14 mouse cellular contexts compared by ENCODE assay signal in the genomic region with DNA sequence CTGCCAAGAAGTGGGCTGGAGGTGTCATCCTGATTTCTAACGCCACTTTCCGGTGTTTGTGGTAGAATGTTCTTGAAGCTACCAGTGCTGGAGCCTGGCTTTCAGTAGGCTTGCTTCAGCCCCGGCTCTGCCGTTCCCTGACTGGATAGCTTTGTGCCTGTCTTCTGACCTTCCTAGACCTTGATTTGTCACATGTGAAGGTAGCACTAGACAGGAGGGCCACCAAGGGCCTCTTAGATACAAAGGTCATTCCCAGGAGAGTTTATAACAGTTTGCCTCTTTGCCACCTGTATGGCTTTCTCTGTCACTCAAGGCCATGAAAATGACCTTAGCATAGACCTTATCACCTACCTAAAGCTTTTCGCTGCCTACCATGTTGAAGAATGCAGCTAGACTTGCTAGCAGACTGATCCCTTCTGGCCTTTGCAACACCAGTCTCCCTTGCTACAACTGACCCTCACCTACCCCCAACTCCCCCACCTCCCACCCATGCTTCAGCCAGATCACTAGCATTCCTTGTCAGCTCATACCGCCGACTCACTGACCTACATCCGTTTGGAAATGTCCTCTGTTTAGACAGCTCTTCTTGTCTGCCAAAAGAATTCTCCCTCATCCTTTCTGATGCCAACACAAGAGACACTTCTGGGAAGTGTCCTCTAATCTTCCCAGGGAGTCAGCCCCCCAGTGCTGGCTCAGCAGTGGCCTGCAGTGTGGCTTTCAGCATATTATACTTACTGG.
A peak's percentile ranks its signal among the peaks of the same experiment; 100 is the strongest.
DNase-seq lines count a peak whose midpoint lies in the region; ATAC-seq lines count a peak whose summit lies in the region.
"Had no signal": no experiment of that assay in that cellular context is flagged by ENCODE, and none has a peak within 500 bp of the region (broad histone marks: within the 10 kb centered on the region; RNA-seq: fewer than 3 reads in every experiment).

No protein-coding gene starts in this region.

- no peak for DNase-seq in heart, embryonic 10.5 days (ENCODE audit: low spot score)
- DNase-seq in heart, postnatal 25 days (ENCODE audit: low spot score), result no peak
- DNase-seq in kidney, postnatal 25 days, result no peak
- DNase-seq in layer of hippocampus, postnatal 10 days (ENCODE audit: low spot score in 2 of 2), result no peak
- DNase-seq in testis, postnatal 10 days (ENCODE audit: low spot score), result no peak
- DNase-seq: cerebellum, postnatal 10 days; forebrain, postnatal 0 days; heart, adult 18-20 months; layer of hippocampus, adult 9-11 months had no signal

- H3K9ac ChIP-seq in kidney, embryonic 15.5 days, result no peak overlapping the region
- no peak overlapping the region for H3K9ac ChIP-seq in neural tube, embryonic 13.5 days
- no peak overlapping the region for H3K9ac ChIP-seq in neural tube, embryonic 15.5 days (replicated peaks)
- H3K9ac ChIP-seq: forebrain, postnatal 0 days; limb, embryonic 12.5 days had no signal

- H3K4me3 ChIP-seq in heart, embryonic 10.5 days, result no peak overlapping the region
- H3K4me3 ChIP-seq in kidney, embryonic 15.5 days (replicated peaks), result no peak overlapping the region
- no peak overlapping the region for H3K4me3 ChIP-seq in neural tube, embryonic 13.5 days
- no peak overlapping the region for H3K4me3 ChIP-seq in neural tube, embryonic 15.5 days (replicated peaks)
- H3K4me3 ChIP-seq: limb, embryonic 12.5 days had no signal

- ATAC-seq in kidney, embryonic 15.5 days (replicated peaks; ENCODE audit: low FRiP score), result peak; percentile 49
- no peak for ATAC-seq in neural tube, embryonic 13.5 days (ENCODE audit: low read depth)
- ATAC-seq in neural tube, embryonic 15.5 days (ENCODE audit: low FRiP score), result no peak
- ATAC-seq: activated CD4-positive, CD25-positive, alpha-beta regulatory T cell, adult 4 months; forebrain, postnatal 0 days had no signal

- H3K4me2 ChIP-seq in kidney, embryonic 15.5 days, result no peak overlapping the region
- no peak overlapping the region for H3K4me2 ChIP-seq in neural tube, embryonic 13.5 days
- no peak overlapping the region for H3K4me2 ChIP-seq in neural tube, embryonic 15.5 days
- H3K4me2 ChIP-seq: limb, embryonic 12.5 days had no signal

- H3K27me3 ChIP-seq in heart, embryonic 10.5 days (ENCODE audit: insufficient read depth, poor library complexity, severe bottlenecking), result no peaks in the 10 kb centered on the region
- H3K27me3 ChIP-seq in kidney, embryonic 15.5 days, result no peaks in the 10 kb centered on the region
- no peaks in the 10 kb centered on the region for H3K27me3 ChIP-seq in neural tube, embryonic 13.5 days
- H3K27me3 ChIP-seq in neural tube, embryonic 15.5 days (replicated peaks), result no peaks in the 10 kb centered on the region
- H3K27me3 ChIP-seq: limb, embryonic 12.5 days had no signal

- intact Hi-C loops in heart, postnatal 25 days (cut with DNase I), result loop anchor here (5.0 kb wide), 1 partner anchor 33 kb away; no protein-coding TSS in a partner anchor

- H3K4me1 ChIP-seq in heart, embryonic 10.5 days, result peaks cover 50% of the 10 kb centered on the region
- peaks cover 53% of the 10 kb centered on the region for H3K4me1 ChIP-seq in kidney, embryonic 15.5 days
- H3K4me1 ChIP-seq in neural tube, embryonic 13.5 days (replicated peaks), result peaks cover 29% of the 10 kb centered on the region
- peaks cover 25% of the 10 kb centered on the region for H3K4me1 ChIP-seq in neural tube, embryonic 15.5 days

- no peaks in the 10 kb centered on the region for H3K36me3 ChIP-seq in heart, embryonic 10.5 days
- H3K36me3 ChIP-seq in kidney, embryonic 15.5 days, result no peaks in the 10 kb centered on the region
- H3K36me3 ChIP-seq in neural tube, embryonic 13.5 days, result no peaks in the 10 kb centered on the region
- H3K36me3 ChIP-seq in neural tube, embryonic 15.5 days, result no peaks in the 10 kb centered on the region
- H3K36me3 ChIP-seq: limb, embryonic 12.5 days had no signal

- 54% methylated on average over 8 of the region's 8 CpGs for WGBS in heart, embryonic 10.5 days
- 62% methylated on average over 8 of the region's 8 CpGs for WGBS in kidney, embryonic 15.5 days
- 91% methylated on average over 8 of the region's 8 CpGs for WGBS in neural tube, embryonic 13.5 days
- 88% methylated on average over 8 of the region's 8 CpGs for WGBS in neural tube, embryonic 15.5 days

- no peaks in the 10 kb centered on the region for H3K9me3 ChIP-seq in heart, embryonic 10.5 days
- H3K9me3 ChIP-seq in kidney, embryonic 15.5 days (replicated peaks), result no peaks in the 10 kb centered on the region
- no peaks in the 10 kb centered on the region for H3K9me3 ChIP-seq in neural tube, embryonic 13.5 days
- no peaks in the 10 kb centered on the region for H3K9me3 ChIP-seq in neural tube, embryonic 15.5 days (replicated peaks)
- H3K9me3 ChIP-seq: limb, embryonic 12.5 days had no signal

- H3K27ac ChIP-seq in heart, embryonic 10.5 days, result peak overlapping the region; percentile 83
- peak overlapping the region; percentile 60 for H3K27ac ChIP-seq in kidney, embryonic 15.5 days
- H3K27ac ChIP-seq in neural tube, embryonic 13.5 days (replicated peaks), result 0 out of 2 replicates have a peak overlapping the region, but pooled peaks have one; percentile 2
- H3K27ac ChIP-seq in neural tube, embryonic 15.5 days (replicated peaks), result no peak overlapping the region
- H3K27ac ChIP-seq: limb, embryonic 12.5 days had no signal
